Mouse (Mus musculus) midbrain, embryonic 16.5 days (tissue): Measurements from ENCODE around the gene Lrguk. TPM values are rescaled to one million over a fixed set of nuclear protein-coding genes. Genes with fewer than 3 reads are reported as not detected.

Source experiments
- ATAC-seq: fragments of 200-750 bp; cut with Nextera tagmentation; 2 replicates; pipeline ENCODE4 v1.8.0; 2017; ENCODE audit warnings: moderate TSS enrichment
- H3K27ac ChIP-seq: fragments of 300-500 bp; sonication (generic); 2 replicates; pipeline ENCODE4 v1.5.1; 2014; ENCODE audit warnings: mild to moderate bottlenecking, low read length, mixed read lengths
- H3K27me3 ChIP-seq: fragments of 300-500 bp; sonication (generic); 2 replicates; pipeline ENCODE4 v1.6.1; 2014; ENCODE audit warnings: low read depth, low read length, mixed read lengths; ENCODE audit not compliant: control insufficient read depth, insufficient read depth
- H3K36me3 ChIP-seq: fragments of 300-500 bp; sonication (generic); 2 replicates; pipeline ENCODE4 v1.6.1; 2014; ENCODE audit warnings: mild to moderate bottlenecking, low read length, moderate library complexity, mixed read lengths; ENCODE audit not compliant: control insufficient read depth, insufficient read depth
- H3K4me1 ChIP-seq: fragments of 300-500 bp; sonication (generic); 2 replicates; pipeline ENCODE4 v1.6.1; 2014; ENCODE audit warnings: mild to moderate bottlenecking, low read length, mixed read lengths; ENCODE audit not compliant: control insufficient read depth, insufficient read depth
- H3K4me2 ChIP-seq: fragments of 300-500 bp; sonication (generic); 2 replicates; pipeline ENCODE4 v1.6.1; 2014; ENCODE audit warnings: mild to moderate bottlenecking, low read length, mixed read lengths
- H3K4me3 ChIP-seq: fragments of 300-500 bp; sonication (generic); 2 replicates; pipeline ENCODE4 v1.5.1; 2014; ENCODE audit warnings: low read depth, mild to moderate bottlenecking, low read length, moderate library complexity, mixed read lengths
- H3K9ac ChIP-seq: fragments of 300-500 bp; sonication (generic); 2 replicates; pipeline ENCODE4 v1.6.1; 2014; ENCODE audit warnings: low read depth, low read length, mixed read lengths
- H3K9me3 ChIP-seq: fragments of 300-500 bp; sonication (generic); replicated peaks from 2 replicates; pipeline ENCODE4 v1.6.1; 2014; ENCODE audit warnings: mild to moderate bottlenecking, low read length, mixed read lengths; ENCODE audit not compliant: control insufficient read depth, poor library complexity, severe bottlenecking
- WGBS: fragments of 180-500 bp; shearing (Covaris S2); extraction: QIAGEN DNeasy Blood & Tissue Kit; methylation state at CpG from one replicate; pipeline ENCODE4 v1.1.7; 2014; 5-methylcytosine and 5-hydroxymethylcytosine counted together
- polyA plus RNA-seq: library from polyadenylated mRNA; unstranded; fragments of >200 nt; fragmentation: Nextera tagmentation; extraction: Ambion mirVana; gene quantifications from 2 replicates; pipeline ENCODE4 v1.2.1, GENCODE M21; 2015

The Lrguk gene
- polyA plus RNA-seq, 1 experiment from 2014 or later: 0.50 TPM

DNA sequence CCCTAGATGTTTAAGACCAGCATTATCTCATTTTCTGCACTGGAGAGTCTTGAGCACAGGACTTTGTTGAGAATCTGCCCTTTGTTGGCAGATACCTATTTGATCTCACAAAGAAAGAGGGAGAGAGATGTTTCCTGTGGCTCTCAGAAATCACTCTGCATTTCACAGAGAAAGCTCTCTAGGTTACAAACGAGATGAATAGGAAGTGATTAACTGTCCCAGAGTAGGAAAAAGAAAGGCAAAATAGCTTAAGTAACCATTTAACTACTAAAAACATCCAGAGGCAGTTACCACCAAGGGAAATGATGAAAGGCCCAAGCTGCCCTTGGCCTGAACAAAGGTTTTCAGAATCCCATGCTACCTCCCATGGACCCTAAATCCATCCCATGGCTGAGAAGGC, 26.2 kb upstream of the Lrguk start:
- ATAC-seq: no peak
- no peaks in the 10 kb centered on the region for H3K36me3 ChIP-seq
- H3K4me3 ChIP-seq: no peak overlapping the region
- no peaks in the 10 kb centered on the region for H3K27me3 ChIP-seq
- no peak overlapping the region for H3K27ac ChIP-seq
- H3K4me1 ChIP-seq: no peaks in the 10 kb centered on the region
- 16% methylated on average over 1 of the region's 1 CpGs for WGBS
- no peaks in the 10 kb centered on the region for H3K9me3 ChIP-seq
- no peak overlapping the region for H3K4me2 ChIP-seq
- H3K9ac ChIP-seq: no peak overlapping the region

DNA sequence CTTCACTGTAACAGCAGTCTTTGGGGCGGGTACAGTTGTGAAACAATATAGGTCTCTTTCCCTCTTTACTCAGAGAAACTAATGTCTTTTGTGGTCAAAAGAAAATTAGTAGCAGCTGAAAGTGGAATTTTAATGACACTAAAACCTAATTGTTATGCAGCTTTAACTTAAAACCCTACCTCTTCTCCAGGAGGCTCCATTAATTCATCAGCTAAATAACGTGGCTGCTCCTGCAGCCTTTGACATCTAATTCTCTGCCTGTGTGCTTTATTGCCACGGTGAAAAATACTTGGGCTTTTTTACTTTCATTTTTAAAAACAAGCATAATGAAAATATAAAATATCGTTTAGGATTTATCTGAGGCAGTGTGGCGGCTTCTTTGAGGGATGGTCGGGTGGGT, 15.8 kb upstream of the Lrguk start:
- H3K4me2 ChIP-seq: no peak overlapping the region
- peak overlapping the region; percentile 5; the same call in 1 of the 2 replicates for H3K27ac ChIP-seq
- ATAC-seq: no peak

DNA sequence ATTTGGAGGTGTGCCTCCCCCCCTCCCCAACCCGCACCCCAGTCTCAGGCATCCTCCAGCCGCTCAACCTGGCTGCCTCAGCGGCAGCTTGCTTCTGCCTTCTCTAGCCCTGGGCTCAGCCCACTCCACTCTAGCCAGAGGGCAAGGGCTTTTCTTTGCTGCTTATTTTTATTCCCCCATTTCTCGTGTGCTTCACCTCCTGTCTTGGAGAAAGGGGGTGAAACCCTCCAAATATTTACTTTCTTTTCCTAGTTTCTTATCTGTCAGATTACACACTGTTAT, 439 bp downstream of the Lrguk start:
- Histone ChIP-seq H3K9ac (peak overlapping the region; percentile 65), H3K4me3 (peak overlapping the region; percentile 61), H3K27me3 (no peaks in the 10 kb centered on the region), H3K4me2 (peak overlapping the region; percentile 85), H3K27ac (no peak overlapping the region), H3K9me3 (no peaks in the 10 kb centered on the region), H3K36me3 (no peaks in the 10 kb centered on the region), H3K4me1 (peaks cover 13% of the 10 kb centered on the region)
- WGBS: 0% methylated on average over 4 of the region's 4 CpGs
- peak; percentile 83 for ATAC-seq

More for the DNA sequence above, 15.8 kb upstream of the Lrguk start:
- H3K36me3 ChIP-seq: no peaks in the 10 kb centered on the region
- no peak overlapping the region for H3K4me3 ChIP-seq
- H3K27me3 ChIP-seq: no peaks in the 10 kb centered on the region
- H3K9ac ChIP-seq: no peak overlapping the region
- no peaks in the 10 kb centered on the region for H3K4me1 ChIP-seq
- no peaks in the 10 kb centered on the region for H3K9me3 ChIP-seq
- WGBS: 63% methylated on average over 6 of the region's 6 CpGs

DNA sequence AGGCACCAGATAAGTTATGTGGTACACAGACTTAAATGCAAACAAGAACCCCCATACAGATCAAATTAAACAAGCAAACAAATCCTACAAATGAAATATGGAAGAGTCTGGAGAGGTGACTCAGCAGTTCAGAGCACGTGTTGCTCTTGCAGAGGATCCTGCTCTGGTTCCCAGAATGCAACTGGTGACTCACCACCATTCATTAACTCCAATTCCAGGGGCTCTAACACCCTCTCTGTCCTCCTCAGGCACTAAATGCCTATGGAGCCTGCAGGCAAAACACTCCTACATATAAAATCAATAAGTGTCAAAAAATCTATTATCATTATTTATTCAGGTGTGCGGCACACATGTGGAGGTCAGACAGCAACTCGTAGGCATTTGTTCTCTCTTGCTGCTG, 4.8 kb downstream of the Lrguk start:
- Histone ChIP-seq H3K4me1 (peaks cover 11% of the 10 kb centered on the region; the same call in 1 of the 2 replicates), H3K27me3 (no peaks in the 10 kb centered on the region), H3K4me2 (no peak overlapping the region), H3K4me3 (no peak overlapping the region), H3K36me3 (no peaks in the 10 kb centered on the region), H3K9me3 (no peaks in the 10 kb centered on the region), H3K27ac (peak overlapping the region; percentile 34; the same call in 1 of the 2 replicates), H3K9ac (no peak overlapping the region)
- ATAC-seq: no peak
- 56% methylated on average over 3 of the region's 3 CpGs for WGBS

DNA sequence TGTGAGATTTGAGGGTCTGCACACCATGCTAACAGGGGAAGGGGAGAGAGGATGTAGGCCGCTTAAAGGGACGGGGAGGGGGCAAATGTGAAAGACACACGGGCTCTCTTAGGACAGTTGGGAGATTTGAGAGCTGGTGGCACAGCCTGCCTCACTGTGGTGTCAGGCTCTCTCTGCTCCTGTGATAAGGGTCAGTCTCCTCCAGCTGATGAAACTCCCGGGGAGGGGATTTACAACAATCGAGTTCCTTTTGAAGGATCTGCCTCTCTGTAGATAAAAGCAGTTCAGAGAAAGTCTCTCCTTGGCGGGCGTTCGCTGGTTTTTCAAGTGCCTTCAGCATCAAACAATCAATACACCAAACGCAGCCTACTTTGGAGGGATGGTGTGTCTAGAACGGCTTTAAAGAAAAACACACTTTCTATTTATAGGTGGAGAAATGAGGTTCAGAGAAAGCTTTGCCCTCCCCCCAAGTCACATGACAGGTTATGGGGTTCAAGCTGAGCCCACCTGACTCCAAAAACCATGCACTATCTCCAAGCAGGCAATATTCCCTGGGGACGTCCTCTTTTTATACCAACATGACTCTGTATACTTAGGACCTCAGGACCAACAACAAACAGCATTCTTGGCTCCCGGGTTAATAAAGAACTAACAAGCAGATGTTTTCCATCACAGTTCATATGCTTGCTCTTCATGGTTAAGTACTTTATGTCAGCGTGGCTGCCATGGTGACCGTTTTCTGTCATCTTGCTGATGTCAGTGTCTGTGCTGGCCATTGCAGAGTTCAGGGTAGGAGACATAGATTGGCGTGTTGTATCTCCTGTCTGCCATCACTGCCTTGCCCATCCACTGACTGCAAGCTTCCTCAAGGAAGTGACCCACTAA, 5.6 kb downstream of the Lrguk start:
- Histone ChIP-seq H3K36me3 (no peaks in the 10 kb centered on the region), H3K4me3 (no peak overlapping the region), H3K27ac (peak overlapping the region; percentile 34; the same call in 1 of the 2 replicates), H3K4me1 (peaks cover 10% of the 10 kb centered on the region; the same call in 1 of the 2 replicates), H3K4me2 (no peak overlapping the region), H3K9ac (no peak overlapping the region), H3K27me3 (no peaks in the 10 kb centered on the region), H3K9me3 (no peaks in the 10 kb centered on the region)
- WGBS: 37% methylated on average over 15 of the region's 15 CpGs
- ATAC-seq: peak; percentile 33; the same call in 1 of the 2 replicates

DNA sequence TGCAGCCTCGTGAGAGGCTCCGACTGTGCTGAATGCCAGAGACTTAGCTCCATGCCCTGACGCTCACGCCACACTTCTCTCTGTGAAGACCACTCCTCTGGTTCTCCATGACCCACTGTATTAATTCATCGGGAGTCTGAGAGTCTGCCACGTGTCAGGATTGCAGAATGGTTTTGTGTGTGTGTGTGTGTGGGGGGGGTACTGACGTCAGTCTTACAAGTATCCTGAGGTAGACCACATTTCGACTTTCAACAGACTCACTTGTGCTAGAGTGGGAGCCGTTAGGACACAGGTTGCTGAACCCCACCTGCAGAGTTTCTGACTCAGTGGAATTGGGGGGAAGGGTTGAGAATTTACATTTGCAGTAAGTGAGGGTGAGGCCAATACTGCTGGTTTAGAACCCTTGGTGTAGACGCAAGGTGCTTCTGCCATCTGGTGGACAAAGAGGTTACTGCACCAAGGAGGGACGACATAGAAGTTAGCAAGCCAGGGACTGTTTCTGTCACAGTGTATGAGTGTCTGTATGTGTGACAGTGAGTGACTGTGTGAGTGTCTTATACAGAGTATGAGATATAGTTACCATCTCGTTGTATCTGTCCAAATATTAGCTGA, 11.5 kb downstream of the Lrguk start:
- H3K36me3 ChIP-seq: no peaks in the 10 kb centered on the region
- no peak overlapping the region for H3K9ac ChIP-seq
- no peak overlapping the region for H3K27ac ChIP-seq
- H3K4me3 ChIP-seq: no peak overlapping the region
- 39% methylated on average over 12 of the region's 12 CpGs for WGBS
- no peaks in the 10 kb centered on the region; the same call in 1 of the 2 replicates for H3K27me3 ChIP-seq
- 0 out of 2 replicates have a peak, but pooled peaks cover 4% of the 10 kb centered on the region for H3K4me1 ChIP-seq
- ATAC-seq: peak; percentile 86
- H3K4me2 ChIP-seq: no peak overlapping the region
- H3K9me3 ChIP-seq: no peaks in the 10 kb centered on the region

DNA sequence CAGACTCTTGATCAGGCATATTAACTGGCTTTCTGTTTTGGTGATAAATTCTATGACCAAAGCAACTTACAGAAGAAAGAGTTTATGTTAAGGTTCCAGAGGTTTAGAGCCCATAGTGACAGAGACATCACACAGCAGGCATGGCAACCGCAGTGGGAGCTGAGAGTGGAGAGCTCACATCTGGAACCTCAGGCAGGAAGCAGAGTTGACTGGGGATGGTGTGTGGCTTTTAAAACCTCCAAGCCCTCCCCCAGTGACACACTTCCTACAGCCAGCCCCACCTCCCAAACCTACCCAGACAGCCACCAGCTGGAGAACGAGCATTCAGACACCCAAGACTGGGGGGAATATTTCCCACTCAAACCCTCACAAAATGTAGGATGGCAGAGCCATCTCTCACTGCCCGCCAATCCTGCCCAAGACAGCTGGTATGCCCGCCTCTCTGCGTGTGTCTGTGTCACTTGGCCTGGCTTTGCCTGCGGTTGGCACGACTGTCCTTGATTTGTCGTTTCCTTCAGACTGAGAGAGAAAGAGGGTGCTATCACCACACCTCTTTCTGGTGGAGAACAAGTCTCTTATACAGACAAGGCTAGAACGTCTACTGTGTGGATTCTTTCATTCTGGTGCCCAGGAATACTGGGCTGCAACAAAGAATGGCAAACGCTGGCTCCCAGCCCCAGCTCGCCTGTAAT, 12.5 kb downstream of the Lrguk start:
- ATAC-seq: no peak
- Histone ChIP-seq H3K4me3 (no peak overlapping the region), H3K9ac (no peak overlapping the region), H3K4me2 (no peak overlapping the region), H3K36me3 (no peaks in the 10 kb centered on the region), H3K27ac (no peak overlapping the region), H3K27me3 (no peaks in the 10 kb centered on the region; the same call in 1 of the 2 replicates), H3K9me3 (no peaks in the 10 kb centered on the region), H3K4me1 (0 out of 2 replicates have a peak, but pooled peaks cover 4% of the 10 kb centered on the region)
- 81% methylated on average over 11 of the region's 11 CpGs for WGBS

DNA sequence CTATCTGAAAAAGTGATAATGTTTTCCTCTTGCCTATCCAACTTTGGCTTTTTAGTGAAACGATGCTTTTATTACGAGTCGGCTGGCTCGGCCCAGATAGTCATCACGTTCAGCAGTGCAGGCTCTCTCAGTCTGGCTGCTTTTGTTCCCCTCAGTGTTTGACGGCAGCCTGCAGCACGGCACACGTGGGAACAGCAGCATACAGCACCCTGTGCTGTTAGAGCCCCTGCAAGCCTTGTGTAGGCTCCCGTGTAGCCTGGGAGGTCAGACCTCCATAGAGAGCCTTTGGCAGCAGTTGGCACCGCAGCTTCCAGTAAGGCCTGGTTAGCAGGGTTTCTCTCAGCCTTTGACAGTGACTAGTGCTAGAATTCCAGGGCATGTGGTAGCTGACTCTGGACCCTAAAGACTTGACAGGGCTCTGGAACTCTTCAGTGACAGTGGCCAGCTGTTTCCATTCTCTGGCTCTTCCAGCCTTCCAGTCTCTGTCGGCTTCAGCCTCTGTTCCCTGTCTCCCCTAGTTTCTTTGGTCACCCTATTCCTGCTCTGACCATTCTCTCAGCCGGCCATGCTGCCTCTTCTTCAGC, 15.1 kb downstream of the Lrguk start:
- H3K27ac ChIP-seq: no peak overlapping the region
- H3K9ac ChIP-seq: no peak overlapping the region
- no peak overlapping the region for H3K4me3 ChIP-seq
- ATAC-seq: no peak
- H3K4me1 ChIP-seq: 0 out of 2 replicates have a peak, but pooled peaks cover 4% of the 10 kb centered on the region
- no peaks in the 10 kb centered on the region; the same call in 1 of the 2 replicates for H3K27me3 ChIP-seq
- H3K4me2 ChIP-seq: no peak overlapping the region
- H3K36me3 ChIP-seq: no peaks in the 10 kb centered on the region
- 71% methylated on average over 12 of the region's 12 CpGs for WGBS
- H3K9me3 ChIP-seq: no peaks in the 10 kb centered on the region
